Mouse (Mus musculus) CH12.LX (cell line): Measurements from ENCODE around the gene Snx4. TPM values are rescaled to one million over a fixed set of nuclear protein-coding genes. Genes with fewer than 3 reads are reported as not detected.
"Not testable (repeated sequence)": the region's sequence is repeated elsewhere in the genome, so short reads cannot be mapped to it uniquely, and the experiment has no call there.

Source experiments
- DNase-seq: peaks from one replicate; pipeline ENCODE4 v3.0.0-alpha.2; 2013; ENCODE audit errors: extremely low read depth
- H3K27ac ChIP-seq: 2 replicates; pipeline ENCODE4 v1.5.1; 2012; ENCODE audit warnings: low read depth, mild to moderate bottlenecking, control low read depth, moderate library complexity; ENCODE audit not compliant: insufficient read depth
- H3K27me3 ChIP-seq: replicated peaks from 2 replicates; pipeline ENCODE3; 2012; ENCODE audit warnings: inconsistent platforms
- H3K36me3 ChIP-seq, 2 experiments: replicated peaks in 1 of 2; 2 replicates each; pipeline versions ENCODE3 to v1.6.1; 2012; ENCODE audit warnings: inconsistent platforms in 1 of 2, low read length in 1 of 2, mild to moderate bottlenecking in 1 of 2, mixed read lengths in 1 of 2, moderate library complexity in 1 of 2; ENCODE audit not compliant: control insufficient read depth in 1 of 2, insufficient read depth in 1 of 2
- H3K4me1 ChIP-seq, 2 experiments: 2 replicates each; pipeline ENCODE4 v1.6.1; 2012; ENCODE audit warnings: inconsistent platforms in 1 of 2, moderate library complexity in 1 of 2; ENCODE audit not compliant: insufficient read depth in 2 of 2, control insufficient read depth in 1 of 2
- H3K4me2 ChIP-seq: 2 replicates; pipeline ENCODE4 v1.6.1; 2012; ENCODE audit warnings: low read depth, mild to moderate bottlenecking, control low read depth; ENCODE audit not compliant: poor library complexity, insufficient read depth, severe bottlenecking
- H3K4me3 ChIP-seq, 3 experiments: fragments of 150-350 bp in 1 of 3; sonication (generic) in 1 of 3; replicated peaks in 1 of 3; 2 replicates each; pipeline versions ENCODE3 to v1.5.1; 2011 to 2012; ENCODE audit warnings: low read depth in 2 of 3, low read length in 2 of 3, mild to moderate bottlenecking in 2 of 3, moderate library complexity in 2 of 3, control low read depth in 1 of 3, improper control_type of control experiment in 1 of 3, inconsistent platforms in 1 of 3, mixed read lengths in 1 of 3; ENCODE audit not compliant: poor library complexity in 1 of 3
- H3K79me2 ChIP-seq: replicated peaks from 2 replicates; pipeline ENCODE4 v1.6.1; 2012; ENCODE audit warnings: mild to moderate bottlenecking, moderate library complexity; ENCODE audit not compliant: control insufficient read depth, poor library complexity, insufficient read depth, severe bottlenecking; ENCODE audit errors: extremely low read depth
- H3K9ac ChIP-seq: 2 replicates; pipeline ENCODE4 v1.6.1; 2012; ENCODE audit warnings: low read depth, mild to moderate bottlenecking, control low read depth, moderate library complexity; ENCODE audit not compliant: insufficient read depth
- H3K9me3 ChIP-seq: replicated peaks from 2 replicates; pipeline ENCODE3; 2012; ENCODE audit warnings: low read length, inconsistent platforms, mixed read lengths
- BHLHE40 ChIP-seq: IDR thresholded peaks from 2 replicates; pipeline ENCODE4 v1.6.1; 2011; ENCODE audit warnings: mild to moderate bottlenecking, low read depth, low read length, improper control_type of control experiment
- CTCF ChIP-seq, 2 experiments: IDR thresholded peaks in 1 of 2; conservative IDR thresholded peaks in 1 of 2; 2 replicates each; pipeline ENCODE4 v1.5.1; 2011 to 2012; ENCODE audit warnings: low read depth in 2 of 2, low read length in 2 of 2, improper control_type of control experiment in 1 of 2, inconsistent platforms in 1 of 2, mild to moderate bottlenecking in 1 of 2, moderate library complexity in 1 of 2
- E2F4 ChIP-seq: IDR thresholded peaks from 2 replicates; pipeline ENCODE4 v1.6.1; 2011; ENCODE audit warnings: low read depth, low read length, improper control_type of control experiment; ENCODE audit not compliant: insufficient replicate concordance
- ELF1 ChIP-seq: IDR thresholded peaks from 2 replicates; pipeline ENCODE4 v1.6.1; 2014; ENCODE audit warnings: low read depth, mild to moderate bottlenecking, inconsistent platforms, low read length, improper control_type of control experiment
- EP300 ChIP-seq: IDR thresholded peaks from 2 replicates; pipeline ENCODE4 v1.6.1; 2011; ENCODE audit warnings: low read length, improper control_type of control experiment
- KAT2A ChIP-seq: IDR thresholded peaks from 2 replicates; pipeline ENCODE4 v1.6.1; 2012; ENCODE audit warnings: low read length, improper control_type of control experiment, inconsistent platforms; ENCODE audit not compliant: insufficient replicate concordance
- MAFK ChIP-seq: IDR thresholded peaks from 2 replicates; pipeline ENCODE4 v1.6.1; 2011; ENCODE audit warnings: low read length, improper control_type of control experiment; ENCODE audit not compliant: insufficient replicate concordance
- RCOR1 ChIP-seq: conservative IDR thresholded peaks from 2 replicates; pipeline ENCODE4 v1.6.1; 2012; ENCODE audit warnings: low read depth, mild to moderate bottlenecking, inconsistent platforms, low read length, improper control_type of control experiment
- SIN3A ChIP-seq: IDR thresholded peaks from 2 replicates; pipeline ENCODE4 v1.6.1; 2012; ENCODE audit warnings: low read length, improper control_type of control experiment, inconsistent platforms
- SMC3 ChIP-seq: IDR thresholded peaks from 2 replicates; pipeline ENCODE4 v1.6.1; 2011; ENCODE audit warnings: low read depth, low read length, improper control_type of control experiment
- USF1 ChIP-seq: IDR thresholded peaks from 2 replicates; pipeline ENCODE4 v1.6.1; 2014; ENCODE audit warnings: low read depth, mild to moderate bottlenecking, inconsistent platforms, low read length, improper control_type of control experiment
- ZC3H11A ChIP-seq: IDR thresholded peaks from 2 replicates; pipeline ENCODE4 v1.6.1; 2012; ENCODE audit warnings: low read depth, mild to moderate bottlenecking, inconsistent platforms, low read length, improper control_type of control experiment
- ZNF384 ChIP-seq: IDR thresholded peaks from 2 replicates; pipeline ENCODE4 v1.6.1; 2012; ENCODE audit warnings: low read depth, low read length, improper control_type of control experiment, inconsistent platforms
- dilution Hi-C: fragments of 300-500 bp; cut with MboI; formaldehyde crosslinking; loops from 2 replicates; pipeline ENCODE4 v1.14.3; 2020; ENCODE audit warnings: low sequenced_read_pairs; ENCODE audit not compliant: extremely low pct_unique_long_range_greater_than_20kb, extremely low pct_ligation_motif_present
- in situ Hi-C: fragments of 300-500 bp; cut with MboI; formaldehyde crosslinking; loops from 3 replicates; pipeline ENCODE4 v1.14.3; 2019; ENCODE audit warnings: low sequenced_read_pairs, low pct_ligation_motif_present, low pct_unique_long_range_greater_than_20kb, mixed read lengths
- polyA plus RNA-seq: library from polyadenylated mRNA; unstranded; fragments of >175 nt; gene quantifications from 2 replicates; pipeline ENCODE4 v1.2.1, GENCODE M21; 2012; ENCODE audit warnings: low read depth; ENCODE audit not compliant: insufficient read length
- total RNA-seq, 2 experiments: library from RNA; depleted of rRNA; stranded (reverse); fragments of 300-350 nt in 1 of 2; fragments of >200 nt in 1 of 2; gene quantifications; 2 replicates each; pipeline ENCODE4 v1.2.3; 2012 to 2014

Gene Snx4
- total and polyA plus RNA-seq, 3 experiments: 77.9 to 168 (median 105) TPM

DNA sequence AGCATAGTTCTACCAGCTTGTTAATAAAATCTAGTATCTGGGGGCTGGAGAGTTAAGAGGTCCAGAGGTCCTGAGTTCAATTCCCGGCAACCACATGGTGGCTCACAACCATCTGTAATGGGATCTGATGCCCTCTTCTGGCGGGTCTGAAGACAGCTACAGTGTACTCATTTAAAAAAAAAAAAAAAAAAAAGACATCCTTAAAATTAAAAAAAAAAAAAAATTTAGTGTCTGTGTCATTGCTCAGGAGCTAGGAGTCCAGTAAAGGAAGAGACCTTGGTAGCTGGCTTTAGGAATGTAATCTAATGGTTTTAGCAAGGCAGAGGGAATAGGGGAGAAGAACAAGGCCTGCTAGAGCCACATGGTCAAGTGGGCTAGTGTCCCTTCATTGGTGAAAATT lies 40.4 kb upstream of the Snx4 start:
- dilution Hi-C loops: no loop called here
- Histone ChIP-seq H3K27ac (no peak overlapping the region), H3K79me2 (no peaks in the 10 kb centered on the region), H3K4me2 (no peak overlapping the region), H3K9me3 (peaks cover 3% of the 10 kb centered on the region), H3K36me3 (peaks cover 21 to 64% of the 10 kb centered on the region in 2 experiments), H3K4me1 (no peaks in the 10 kb centered on the region), H3K9ac (no peak overlapping the region), H3K27me3 (no peaks in the 10 kb centered on the region), H3K4me3 (no peak overlapping the region)
- TF ChIP-seq RCOR1 (no peak), EP300 (no peak), ZNF384 (peak; percentile 73), MAFK (no peak), ZC3H11A (no peak), USF1 (no peak), CTCF (conservative IDR thresholded peaks at IDR 0.05 in 1 of 2, IDR thresholded peaks at IDR 0.05 in 1 of 2; ENCODE audit: low read depth in 2 of 2, low read length in 2 of 2) (0 out of 4 replicates have a peak, but pooled peaks of 1 of the 2 experiments have one; percentile 24), E2F4 (no peak), BHLHE40 (no peak), SMC3 (no peak)
- in situ Hi-C loops: no loop called here
- DNase-seq: no peak

GRCm38 (mm10) chr16:33216313-33217003 lies 34.8 kb upstream of the Snx4 start:
- peaks cover 17 to 56% of the 10 kb centered on the region in 2 experiments for H3K36me3 ChIP-seq

DNA sequence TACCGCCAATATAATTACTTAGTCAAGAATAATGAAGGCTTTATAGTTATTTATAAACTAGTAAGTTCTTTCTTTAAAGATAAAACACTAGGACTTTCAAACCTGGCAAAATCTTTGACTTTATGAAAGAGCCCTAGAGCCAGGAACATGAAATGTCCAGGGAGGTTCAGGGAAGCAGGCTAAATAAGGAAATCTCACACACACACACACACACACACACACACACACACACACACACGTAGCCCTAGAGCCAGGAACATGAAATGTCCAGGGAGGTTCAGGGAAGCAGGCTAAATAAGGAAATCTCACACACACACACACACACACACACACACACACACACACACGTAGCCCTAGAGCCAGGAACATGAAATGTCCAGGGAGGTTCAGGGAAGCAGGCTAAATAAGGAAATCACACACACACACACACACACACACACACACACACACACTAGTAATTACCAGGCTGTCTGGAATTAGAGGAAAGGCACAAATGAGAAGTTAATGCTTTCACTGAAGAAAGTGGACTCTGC lies 33.6 kb upstream of the Snx4 start:
- H3K27ac ChIP-seq, H3K4me3 ChIP-seq, H3K27me3 ChIP-seq, dilution Hi-C loops, H3K4me2 ChIP-seq, DNase-seq, H3K9me3 ChIP-seq, H3K79me2 ChIP-seq, H3K4me1 ChIP-seq, in situ Hi-C loops, H3K9ac ChIP-seq: not testable (repeated sequence)
- peaks cover 17 to 53% of the 10 kb centered on the region in 2 experiments for H3K36me3 ChIP-seq

More at GRCm38 (mm10) chr16:33216313-33217003, 34.8 kb upstream of the Snx4 start:
- no peaks in the 10 kb centered on the region for H3K27me3 ChIP-seq
- H3K4me2 ChIP-seq: no peak overlapping the region
- H3K9me3 ChIP-seq: no peaks in the 10 kb centered on the region
- no peak overlapping the region for H3K4me3 ChIP-seq
- dilution Hi-C loops: no loop called here
- H3K4me1 ChIP-seq: no peaks in the 10 kb centered on the region
- H3K27ac ChIP-seq: no peak overlapping the region
- TF ChIP-seq ZNF384 (no peak), ELF1 (no peak), E2F4 (no peak), KAT2A (no peak), SIN3A (no peak)
- TF ChIP-seq, all 38 proteins: peak for 0
- Histone ChIP-seq H3K79me2 (no peaks in the 10 kb centered on the region), H3K9ac (no peak overlapping the region)
- DNase-seq: no peak
- in situ Hi-C loops: no loop called here
